Mouse (Mus musculus) stomach, postnatal 0 days (tissue): ENCODE measurements at regions not wholly inside any gene's neighbourhood (a gene's known extent, or its start where the extent isn't known, plus 50 kb on each side); places are given as distances from the start of the nearest gene placed in this dataset.

Experiments
- CTCF ChIP-seq: IDR thresholded peaks from 2 replicates; pipeline ENCODE4 v1.5.1; 2016; ENCODE audit warnings: antibody characterized with exemption, low read depth, mild to moderate bottlenecking, moderate library complexity
- EP300 ChIP-seq: optimal IDR thresholded peaks from 2 replicates; pipeline ENCODE3; 2016; ENCODE audit warnings: antibody characterized with exemption

DNA sequence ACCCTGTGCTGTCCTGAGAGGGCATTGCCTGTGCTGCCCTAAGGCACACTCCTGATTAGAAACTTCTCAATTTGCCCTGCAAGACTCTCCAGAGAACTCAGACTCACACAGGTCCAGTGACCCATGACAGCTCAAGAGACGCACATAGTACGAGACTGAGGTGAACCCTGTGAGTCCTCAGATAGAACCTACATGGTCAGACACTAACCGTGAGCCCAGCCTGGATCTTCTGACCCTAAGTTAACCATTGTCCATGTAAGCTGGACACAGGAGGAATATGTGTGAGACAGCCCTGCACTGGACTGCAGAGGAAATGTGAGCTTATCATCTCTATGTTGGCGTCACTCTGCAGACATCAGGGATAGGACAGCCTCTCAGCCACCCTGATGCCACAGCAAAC is 91.4 kb upstream of the Selenok start:
- no peak for TF ChIP-seq EP300
- TF ChIP-seq CTCF = no peak
